In genomic region chr2:158510665-158511064, GRCm38 (mm10) we compare ENCODE assay signal across 11 mouse cellular contexts. TPM values are rescaled to one million over a fixed set of nuclear protein-coding genes. Genes with fewer than 3 reads are reported as not detected.
DNase-seq lines count a peak whose midpoint lies in the region; ATAC-seq and TF ChIP-seq lines count a peak whose summit lies in the region.
"Had no signal": no experiment of that assay in that cellular context is flagged by ENCODE, and none has a peak within 500 bp of the region (broad histone marks: within the 10 kb centered on the region; RNA-seq: fewer than 3 reads in every experiment).

No protein-coding gene starts in this region.

- no peak for ATAC-seq in liver, postnatal 0 days
- ATAC-seq in midbrain, embryonic 15.5 days (replicated peaks), result no peak

- H3K4me3 ChIP-seq in thymus, adult 2 months (ENCODE audit: control insufficient read depth, insufficient read depth, low read length), result no peak overlapping the region
- no peak overlapping the region for H3K4me3 ChIP-seq in liver, postnatal 0 days (ENCODE audit: low read depth, low read length)
- H3K4me3 ChIP-seq in midbrain, embryonic 15.5 days, result no peak overlapping the region
- H3K4me3 ChIP-seq: embryonic facial prominence, embryonic 15.5 days had no signal

- no peak overlapping the region for H3K9ac ChIP-seq in liver, postnatal 0 days (replicated peaks)
- no peak overlapping the region for H3K9ac ChIP-seq in midbrain, embryonic 15.5 days
- H3K9ac ChIP-seq: embryonic facial prominence, embryonic 15.5 days had no signal

- no peaks in the 10 kb centered on the region for H3K27me3 ChIP-seq in thymus, adult 2 months (ENCODE audit: control insufficient read depth, insufficient read depth, low read length)
- H3K27me3 ChIP-seq in liver, postnatal 0 days (ENCODE audit: insufficient read depth, low read length), result no peaks in the 10 kb centered on the region
- no peaks in the 10 kb centered on the region for H3K27me3 ChIP-seq in midbrain, embryonic 15.5 days (replicated peaks)
- H3K27me3 ChIP-seq: embryonic facial prominence, embryonic 15.5 days had no signal

- WGBS in thymus, adult 2 months, result 73% methylated on average over 6 of the region's 6 CpGs
- 77% methylated on average over 6 of the region's 6 CpGs for WGBS in liver, postnatal 0 days (ENCODE audit: insufficient replicate concordance)
- 73% methylated on average over 6 of the region's 6 CpGs for WGBS in midbrain, embryonic 15.5 days

- no peak overlapping the region for H3K27ac ChIP-seq in thymus, adult 2 months (ENCODE audit: control insufficient read depth, insufficient read depth, low read length)
- H3K27ac ChIP-seq in liver, postnatal 0 days (ENCODE audit: low read depth), result no peak overlapping the region
- H3K27ac ChIP-seq in midbrain, embryonic 15.5 days, result no peak overlapping the region
- H3K27ac ChIP-seq: embryonic facial prominence, embryonic 15.5 days had no signal

- TF ChIP-seq EP300 in liver, postnatal 0 days (IDR thresholded peaks at IDR 0.05; ENCODE audit: low read depth), result no peak

- no peaks in the 10 kb centered on the region for H3K9me3 ChIP-seq in liver, postnatal 0 days (ENCODE audit: low read length)
- H3K9me3 ChIP-seq in midbrain, embryonic 15.5 days, result no peaks in the 10 kb centered on the region
- H3K9me3 ChIP-seq: embryonic facial prominence, embryonic 15.5 days had no signal

- TF ChIP-seq CTCF in thymus, adult 2 months (IDR thresholded peaks at IDR 0.05; ENCODE audit: borderline replicate concordance, control insufficient read depth, extremely low read depth, insufficient read depth, low read length, poor library complexity), result no peak
- TF ChIP-seq CTCF in liver, postnatal 0 days (IDR thresholded peaks at IDR 0.05; ENCODE audit: low read depth), result no peak

- H3K36me3 ChIP-seq in thymus, adult 2 months (ENCODE audit: control insufficient read depth, insufficient read depth, low read length), result no peaks in the 10 kb centered on the region
- H3K36me3 ChIP-seq in liver, postnatal 0 days (replicated peaks; ENCODE audit: insufficient read depth, low read length), result no peaks in the 10 kb centered on the region
- H3K36me3 ChIP-seq in midbrain, embryonic 15.5 days (replicated peaks), result no peaks in the 10 kb centered on the region
- H3K36me3 ChIP-seq: embryonic facial prominence, embryonic 15.5 days had no signal

- H3K4me1 ChIP-seq in thymus, adult 2 months (replicated peaks; ENCODE audit: control insufficient read depth, insufficient read depth, low read length), result no peaks in the 10 kb centered on the region
- no peaks in the 10 kb centered on the region for H3K4me1 ChIP-seq in liver, postnatal 0 days (ENCODE audit: insufficient read depth)
- no peaks in the 10 kb centered on the region for H3K4me1 ChIP-seq in midbrain, embryonic 15.5 days

- TF ChIP-seq POLR2A in thymus, adult 2 months (IDR thresholded peaks at IDR 0.05; ENCODE audit: control insufficient read depth, extremely low read depth, insufficient read depth, low read length, poor library complexity), result no peak

- no peak overlapping the region for H3K4me2 ChIP-seq in liver, postnatal 0 days (ENCODE audit: low read depth, low read length)
- H3K4me2 ChIP-seq in midbrain, embryonic 15.5 days, result no peak overlapping the region
- H3K4me2 ChIP-seq: embryonic facial prominence, embryonic 15.5 days had no signal

- peak; percentile 19 for DNase-seq in thymus, postnatal 4 days
- DNase-seq in thymus, adult 2 months, result no peak
- DNase-seq in heart, postnatal 10 days, result peak; percentile 41 to 53
- peak; percentile 66 for DNase-seq in liver, postnatal 0 days
- DNase-seq in urinary bladder, postnatal 36 days (ENCODE audit: low spot score in 2 of 2), result peak; percentile 70 to 84
- no peak for DNase-seq in thymus, postnatal 25 days
- no peak for DNase-seq in cerebellum, postnatal 36 days

- intact Hi-C loops in heart, postnatal 10 days (cut with DNase I), result no loop called here

RNA-seq across cellular contexts. Expression of gene Arhgap40, which starts 1.9 kb away (rescaled TPM):
- polyA plus RNA-seq in thymus, adult 2 months (2012; rRNA removed), result 0.06 and 0.24 TPM in 2 replicates
- not detected for total RNA-seq in heart, postnatal 10 days (2021)
- not detected in 2 replicates for polyA plus RNA-seq in liver, postnatal 0 days (2015; fragmentation: Nextera tagmentation; extraction: Ambion mirVana)
- 0.50 and 0.63 TPM in 2 replicates for polyA plus RNA-seq in midbrain, embryonic 15.5 days (2015; fragmentation: Nextera tagmentation; extraction: Ambion mirVana)
- total RNA-seq: left cerebral cortex, postnatal 10 days had no signal

RNA-seq across cellular contexts. Expression of gene Adig, which starts 8.3 kb away (rescaled TPM):
- 20.8 and 23.1 TPM in 2 replicates for polyA plus RNA-seq in thymus, adult 2 months (2012; rRNA removed)
- total RNA-seq in heart, postnatal 10 days (2021), result 10 to 100 TPM in 1 of 2 experiments, 1 to 10 TPM in 1; 5.5 to 19.7 TPM
- not detected in 2 replicates for polyA plus RNA-seq in liver, postnatal 0 days (2015; fragmentation: Nextera tagmentation; extraction: Ambion mirVana)
- not detected in 2 replicates for polyA plus RNA-seq in midbrain, embryonic 15.5 days (2015; fragmentation: Nextera tagmentation; extraction: Ambion mirVana)
- total RNA-seq: left cerebral cortex, postnatal 10 days had no signal
- polyA plus RNA-seq: neural tube, embryonic 14.5 days had no signal

Comparison
In these comparisons a context has a peak if more than half of its experiments do, and no peak if none do; other contexts are left out.
1. DNase-seq: peak in thymus, postnatal 4 days (single experiment), heart, postnatal 10 days (2 of 2), liver, postnatal 0 days (single experiment) and urinary bladder, postnatal 36 days (2 of 2); none in thymus, adult 2 months (single experiment), thymus, postnatal 25 days (single experiment) and cerebellum, postnatal 36 days (0 of 2).
2. RNA of gene Adig, which starts 8.3 kb away (polyA plus RNA-seq): 20.8 to 23.1 TPM in thymus, adult 2 months; not detected in liver, postnatal 0 days and not detected in midbrain, embryonic 15.5 days; every median in the first group is over 10 times any median in the second.